Mouse (Mus musculus) olfactory bulb, adult 2 months (tissue): ENCODE results near the gene Atp5l. TPM values are rescaled to one million over a fixed set of nuclear protein-coding genes. Genes with fewer than 3 reads are reported as not detected.
A peak's percentile ranks its signal among the peaks of the same experiment; 100 is the strongest.
"Not testable (repeated sequence)": the region's sequence is repeated elsewhere in the genome, so short reads cannot be mapped to it uniquely, and the experiment has no call there.

Experiments used
- H3K27ac ChIP-seq: fragments of 200-500 bp; 2 replicates; pipeline ENCODE4 v1.5.1; 2012; ENCODE audit warnings: low read depth, low read length; ENCODE audit not compliant: insufficient read depth
- H3K4me1 ChIP-seq: fragments of 200-500 bp; 2 replicates; pipeline ENCODE4 v1.6.1; 2012; ENCODE audit warnings: low read length; ENCODE audit not compliant: control insufficient read depth, insufficient read depth
- H3K4me3 ChIP-seq: fragments of 200-500 bp; 2 replicates; pipeline ENCODE4 v1.5.1; 2012; ENCODE audit warnings: mild to moderate bottlenecking, low read depth, low read length, moderate library complexity; ENCODE audit not compliant: insufficient read depth
- CTCF ChIP-seq: fragments of 200-500 bp; IDR thresholded peaks from 2 replicates; pipeline ENCODE4 v1.5.1; 2012; ENCODE audit warnings: low read depth, mild to moderate bottlenecking, low read length, moderate library complexity; ENCODE audit not compliant: insufficient read depth
- POLR2A ChIP-seq: fragments of 200-500 bp; IDR thresholded peaks from 2 replicates; pipeline ENCODE4 v1.6.1; 2012; ENCODE audit warnings: mild to moderate bottlenecking, low read depth, low read length, moderate library complexity; ENCODE audit not compliant: insufficient read depth
- WGBS: fragments of 180-500 bp; shearing (Covaris S2); methylation state at CpG from one replicate; pipeline ENCODE4 v1.1.7; 2018; 5-methylcytosine and 5-hydroxymethylcytosine counted together
- polyA plus RNA-seq: library from polyadenylated mRNA; stranded (reverse); fragments of >200 nt; gene quantifications from 2 replicates; pipeline ENCODE4 v1.2.4, GENCODE M21; 2012; ENCODE audit warnings: low replicate concordance; ENCODE audit not compliant: missing spikeins, insufficient read depth, insufficient read length

Gene Atp5l
- not detected in 2 replicates for polyA plus RNA-seq

DNA sequence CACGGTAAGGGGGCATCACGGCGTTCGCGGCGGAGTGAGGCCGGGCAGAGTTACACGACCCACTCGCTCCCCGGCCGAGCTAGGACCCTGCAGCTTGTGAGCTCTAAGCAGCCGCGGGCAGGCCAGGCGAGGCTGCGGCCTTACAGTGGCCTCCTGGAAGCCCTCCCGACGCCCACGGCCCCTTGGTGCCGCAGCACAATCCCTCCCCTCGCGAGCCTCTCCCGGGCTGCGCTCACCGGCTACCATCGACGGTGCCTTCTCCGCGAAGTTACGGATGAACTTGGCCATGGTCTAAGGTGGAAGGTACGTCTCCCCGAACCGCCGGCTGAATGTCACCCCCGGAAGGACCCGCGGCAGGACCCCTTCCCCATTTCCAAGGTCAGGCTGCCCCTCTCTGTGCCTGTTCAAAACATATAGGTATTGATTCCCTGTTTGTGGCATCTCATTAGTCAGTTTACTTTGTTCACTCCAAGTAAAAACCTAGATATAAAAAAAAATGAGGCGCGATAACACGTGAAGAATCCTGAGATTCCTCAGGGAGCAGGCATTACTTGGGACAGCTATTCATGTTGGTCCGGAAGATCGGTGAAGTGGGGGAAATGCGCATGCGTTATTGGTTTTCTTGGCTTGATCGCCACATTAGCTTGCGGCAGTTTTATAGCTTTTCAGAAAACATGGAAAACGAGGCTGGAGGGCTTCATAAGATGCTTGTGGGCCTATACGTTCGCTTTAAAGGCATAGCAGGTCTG, at the start of gene Atp5l:
Gene Atp5l, minus strand, starts transcription at position 369 of the 749 bp plus-strand sequence.
- TF ChIP-seq POLR2A, result peak; percentile 63
- 0 out of 2 replicates have a peak, but pooled peaks have one; percentile 8 for TF ChIP-seq CTCF
- WGBS, result under 1% methylated on average over 48 of the region's 48 CpGs
- Histone ChIP-seq H3K4me1 (no peaks in the 10 kb centered on the region), H3K4me3 (peak within 1 kb of the TSS; percentile 92), H3K27ac (peak within 1 kb of the TSS; percentile 99)

DNA sequence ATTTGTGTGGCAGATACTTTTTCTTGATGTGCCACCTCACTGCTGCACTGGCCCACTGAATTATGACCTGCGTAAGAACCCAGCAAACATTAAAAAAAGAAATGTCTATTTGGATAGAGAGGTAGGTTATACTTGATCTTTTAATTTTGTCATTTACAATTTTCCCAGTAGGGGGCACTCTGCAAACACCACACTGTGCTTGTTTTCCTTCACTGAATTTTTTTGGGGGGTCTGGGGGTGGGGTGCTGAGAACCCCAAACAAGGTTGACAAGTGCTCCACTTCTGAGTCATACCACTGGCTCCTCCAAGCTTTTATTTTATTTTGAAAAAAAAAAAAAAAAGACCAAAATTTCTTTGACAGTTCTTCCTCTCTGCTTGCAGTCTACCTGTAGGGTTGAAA, 48.9 kb upstream of the Atp5l start:
- Histone ChIP-seq H3K4me1 (no peaks in the 10 kb centered on the region), H3K4me3 (no peak overlapping the region), H3K27ac (no peak overlapping the region)
- WGBS, result 83% methylated on average over 1 of the region's 1 CpGs
- TF ChIP-seq POLR2A, result no peak
- TF ChIP-seq CTCF, result no peak

DNA sequence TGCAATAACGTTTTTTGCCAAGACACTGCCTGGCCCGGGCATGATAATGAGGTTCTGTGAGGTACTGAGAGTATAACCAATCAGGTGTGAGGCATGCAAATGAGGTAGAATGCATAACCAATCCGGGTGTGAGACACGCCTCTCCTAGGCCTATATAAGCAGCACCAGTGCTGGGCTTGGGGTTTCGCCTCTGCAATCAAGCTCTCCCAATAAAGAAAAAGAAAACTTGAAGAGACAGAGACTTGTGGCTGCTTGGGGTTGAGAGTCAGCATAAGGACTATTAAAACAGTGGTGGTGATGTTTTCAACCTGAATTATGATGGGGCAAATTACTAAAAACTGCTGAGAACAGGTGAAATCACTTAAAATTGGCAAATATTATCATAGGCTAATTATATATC, 47.2 kb upstream of the Atp5l start:
- H3K27ac ChIP-seq, H3K4me3 ChIP-seq, H3K4me1 ChIP-seq: not testable (repeated sequence)
- 84% methylated on average over 5 of the region's 5 CpGs for WGBS

DNA sequence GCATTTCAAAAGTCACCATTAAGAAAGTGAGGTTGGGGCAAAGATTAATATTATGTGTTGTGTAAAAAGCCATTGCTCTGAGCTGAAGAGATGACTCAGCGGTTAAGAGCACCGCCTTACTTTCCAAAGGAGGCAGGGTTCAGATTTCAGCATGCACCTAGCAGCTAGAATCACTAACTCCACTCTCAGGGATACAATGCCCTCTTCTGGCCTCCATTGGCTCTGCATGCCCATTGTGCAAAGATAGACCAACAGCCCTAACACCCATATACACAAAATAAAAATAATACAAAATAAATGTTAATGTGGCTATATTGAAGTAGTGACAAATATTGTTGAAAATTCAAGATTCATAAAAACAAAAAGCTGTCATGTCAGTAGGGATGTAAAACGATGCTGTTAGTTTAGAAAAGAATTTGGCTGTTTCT, 46.3 kb upstream of the Atp5l start:
- WGBS, result 24% methylated on average over 3 of the region's 3 CpGs
- Histone ChIP-seq H3K27ac (no peak overlapping the region), H3K4me1 (no peaks in the 10 kb centered on the region), H3K4me3 (no peak overlapping the region)
- no peak for TF ChIP-seq POLR2A
- TF ChIP-seq CTCF, result no peak

DNA sequence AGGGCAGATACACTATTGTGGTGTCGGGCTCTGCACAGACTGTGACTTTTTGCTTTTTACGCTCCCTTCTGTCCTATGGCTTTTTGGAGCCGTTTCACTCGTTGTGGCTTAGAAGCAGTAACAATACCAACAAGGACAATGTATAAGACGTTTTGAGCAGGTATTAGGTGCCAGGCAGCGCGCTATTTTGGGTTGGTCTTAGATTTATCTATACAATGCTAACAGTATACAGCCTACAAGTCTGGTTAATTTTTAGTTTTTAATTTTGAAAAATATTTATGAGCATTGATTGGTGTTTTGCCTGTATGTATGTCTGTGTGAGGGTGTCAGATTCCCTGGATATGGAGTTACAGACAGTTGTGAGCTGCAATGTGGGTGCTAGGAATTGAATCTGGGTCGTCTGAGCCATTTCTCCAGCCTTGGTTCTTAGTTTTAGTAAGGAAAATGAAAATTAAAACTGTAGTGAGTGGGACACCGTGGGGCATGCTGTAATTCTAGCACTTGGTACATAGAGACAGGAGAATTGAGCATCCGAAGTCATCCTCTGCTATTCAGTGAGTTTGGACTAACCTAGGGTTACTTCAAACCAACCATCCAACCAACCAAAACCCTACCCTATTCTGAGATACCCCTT, 45.4 kb upstream of the Atp5l start:
- Histone ChIP-seq H3K4me3 (peak overlapping the region; percentile 78), H3K27ac (no peak overlapping the region; the same call in 1 of the 2 replicates), H3K4me1 (no peaks in the 10 kb centered on the region)
- WGBS, result 11% methylated on average over 10 of the region's 10 CpGs
- TF ChIP-seq POLR2A (no peak), CTCF (no peak)

DNA sequence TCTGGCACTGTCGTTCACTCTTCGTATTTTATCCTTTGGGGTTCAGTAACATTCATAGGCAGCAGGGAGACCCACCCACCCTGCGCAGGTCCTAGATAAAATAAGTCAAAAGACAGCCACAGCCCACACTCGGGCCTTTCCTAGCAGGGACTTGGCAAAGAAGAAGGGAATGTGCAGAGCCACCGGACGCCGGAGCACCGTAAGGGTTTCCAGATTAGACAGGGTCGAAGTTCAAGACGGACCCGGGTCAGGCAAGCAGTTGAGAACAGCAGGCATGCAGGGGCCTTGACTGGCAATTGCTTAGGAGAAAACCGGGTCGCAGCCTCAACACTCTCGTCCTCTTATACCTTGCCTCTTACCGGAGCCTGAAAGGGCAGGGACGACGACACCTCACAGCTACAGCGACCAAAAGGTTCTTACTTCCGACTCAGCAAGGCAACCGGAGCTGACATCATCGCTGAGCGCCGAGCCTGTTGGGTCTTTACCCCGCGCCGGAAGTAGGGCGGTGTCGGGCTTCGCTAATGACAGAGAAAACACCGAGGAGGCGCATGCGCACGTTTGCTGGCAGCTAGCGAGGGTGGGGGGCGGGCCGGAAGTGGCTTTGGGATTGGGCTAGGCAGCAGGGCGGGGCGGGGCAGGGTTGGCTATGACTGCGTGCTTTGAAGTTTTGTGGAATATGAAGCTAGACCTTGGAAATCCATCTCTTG, 44.7 kb upstream of the Atp5l start, which contains the start of gene Ube4a:
Gene Ube4a, minus strand, starts transcription at position 475 of the 707 bp plus-strand sequence.
- TF ChIP-seq POLR2A, result peak; percentile 71
- TF ChIP-seq CTCF, result no peak
- Histone ChIP-seq H3K27ac (peak within 1 kb of the TSS; percentile 6; the same call in 1 of the 2 replicates), H3K4me1 (no peaks in the 10 kb centered on the region), H3K4me3 (peak within 1 kb of the TSS; percentile 78)
- under 1% methylated on average over 39 of the region's 39 CpGs for WGBS

DNA sequence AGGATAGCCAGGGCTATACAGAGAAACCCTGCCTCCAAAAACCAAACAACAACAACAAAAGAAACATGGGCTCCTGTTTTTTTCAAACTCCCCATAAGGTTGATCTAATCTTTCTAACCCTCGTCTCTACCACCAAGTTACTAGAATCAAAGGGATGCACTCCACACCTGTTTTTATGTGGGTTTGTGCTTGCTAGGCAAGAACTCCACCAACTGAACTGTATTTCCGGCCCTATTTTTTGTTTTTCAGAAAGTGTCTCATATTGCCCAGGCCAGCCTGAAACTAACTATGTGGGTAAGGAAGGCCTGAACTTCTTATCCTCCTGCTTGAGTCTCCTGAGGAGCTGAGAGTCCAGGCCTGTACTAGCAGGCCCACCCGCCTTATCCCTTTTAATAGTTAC, 33.9 kb upstream of the Atp5l start:
- Histone ChIP-seq H3K4me3 (no peak overlapping the region), H3K4me1 (no peaks in the 10 kb centered on the region), H3K27ac (no peak overlapping the region)
- TF ChIP-seq POLR2A (no peak), CTCF (no peak)
- WGBS, result 94% methylated on average over 3 of the region's 3 CpGs

DNA sequence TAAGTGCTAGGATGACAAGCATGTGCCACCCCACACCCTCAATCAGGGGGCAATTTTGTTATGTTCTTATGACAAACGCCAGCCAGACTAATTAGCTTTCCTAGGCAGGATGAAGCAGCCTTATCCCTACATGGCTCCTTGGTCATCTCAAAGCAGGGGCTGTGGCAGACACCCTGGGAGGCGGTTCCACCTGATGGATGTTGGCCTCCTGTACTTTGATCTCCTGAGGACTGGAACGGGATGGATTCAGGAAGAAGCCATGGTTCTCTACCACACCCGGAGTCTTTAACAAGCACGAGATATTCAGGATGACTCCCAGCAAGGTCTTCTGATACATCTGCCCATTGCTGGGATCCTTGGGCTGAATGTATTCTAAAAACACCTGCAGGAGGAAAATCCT, 27.3 kb upstream of the Atp5l start:
- no peak overlapping the region for H3K4me3 ChIP-seq
- 88% methylated on average over 5 of the region's 5 CpGs for WGBS
- H3K27ac ChIP-seq, result no peak overlapping the region
- no peaks in the 10 kb centered on the region for H3K4me1 ChIP-seq
- TF ChIP-seq POLR2A, result no peak
- TF ChIP-seq CTCF, result no peak
